Mouse (Mus musculus): ENCODE measurements around the gene Tmem39b. TPM values are rescaled to one million over a fixed set of nuclear protein-coding genes. Genes with fewer than 3 reads are reported as not detected.

Tmem39b gene
- polyA plus RNA-seq, 1 experiment from 2014 or later, result 23.3 TPM

DNA sequence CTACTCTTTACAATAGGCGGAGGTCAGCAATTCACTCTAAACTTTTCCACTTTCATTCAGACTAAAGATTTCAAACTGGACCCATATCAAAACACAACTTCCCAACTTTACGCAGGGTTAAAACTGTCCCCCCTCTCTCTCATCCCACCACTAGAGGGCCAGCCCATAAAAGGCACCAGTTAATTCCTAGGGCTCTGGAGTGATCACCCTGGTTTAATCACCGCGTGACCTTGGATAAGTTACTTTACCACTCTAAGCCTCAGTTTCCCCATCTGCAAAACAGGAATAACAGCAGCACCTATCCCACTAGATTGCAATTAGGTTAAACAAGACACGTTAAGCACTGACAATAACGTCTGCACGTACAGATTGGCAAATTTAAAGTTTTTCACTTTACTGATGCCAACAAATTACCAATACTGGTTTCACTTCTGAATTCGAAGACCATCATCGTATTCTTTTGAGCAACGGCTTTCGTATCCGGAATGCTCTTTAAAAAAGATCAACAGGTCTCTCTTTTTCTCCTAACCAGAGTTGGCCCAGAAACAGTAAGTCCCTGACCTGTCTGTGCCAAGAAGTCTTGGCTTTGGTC, 25.1 kb downstream of the Tmem39b start:
- ATAC-seq (ENCODE audit: low read depth), result no peak
- no peaks in the 10 kb centered on the region; the same call in 1 of the 2 replicates for H3K27me3 ChIP-seq (ENCODE audit: control insufficient read depth, insufficient read depth, low read length)

DNA sequence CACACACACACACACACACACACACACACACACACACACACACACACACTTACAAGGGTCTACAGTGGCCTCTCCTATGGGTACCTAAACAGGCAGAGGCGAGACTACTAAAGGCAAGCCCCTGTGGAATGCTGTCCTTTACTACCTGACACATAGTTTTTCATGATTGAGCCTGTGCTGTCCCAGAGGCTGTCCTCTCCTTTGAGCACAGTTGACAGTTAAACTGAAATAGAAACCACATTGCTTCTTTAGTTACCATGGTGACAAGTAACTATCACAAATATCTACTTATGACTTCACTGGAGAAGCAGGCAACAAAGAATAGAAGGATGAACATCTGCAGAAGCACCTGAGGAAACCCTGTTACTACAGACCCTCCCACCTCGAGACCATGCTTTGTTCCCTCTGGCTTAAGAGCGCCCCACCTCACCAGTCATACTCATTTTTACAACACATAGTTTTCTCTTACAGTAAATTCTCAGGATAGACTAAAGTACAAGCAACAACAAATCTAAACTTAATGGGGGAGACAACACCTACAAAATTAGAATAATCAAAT, 34.3 kb downstream of the Tmem39b start:
- H3K4me3 ChIP-seq (ENCODE audit: low read depth, low read length), result no peak overlapping the region
- ATAC-seq (ENCODE audit: low read depth), result no peak
- H3K4me2 ChIP-seq (ENCODE audit: low read depth, low read length), result no peak overlapping the region
- WGBS, result 79% methylated on average over 3 of the region's 3 CpGs
- H3K4me1 ChIP-seq (ENCODE audit: control insufficient read depth, insufficient read depth, low read length), result no peaks in the 10 kb centered on the region
- H3K9ac ChIP-seq (replicated peaks; ENCODE audit: low read depth, low read length), result no peak overlapping the region
- no peaks in the 10 kb centered on the region for H3K9me3 ChIP-seq (ENCODE audit: control insufficient read depth, low read length)
- H3K27me3 ChIP-seq (ENCODE audit: control insufficient read depth, insufficient read depth, low read length), result no peaks in the 10 kb centered on the region
- peaks cover 25% of the 10 kb centered on the region for H3K36me3 ChIP-seq (ENCODE audit: control insufficient read depth, insufficient read depth, low read length)
- no peak overlapping the region for H3K27ac ChIP-seq (ENCODE audit: low read depth, low read length)

More for the DNA sequence above, 25.1 kb downstream of the Tmem39b start:
- no peaks in the 10 kb centered on the region; the same call in 1 of the 2 replicates for H3K4me1 ChIP-seq (ENCODE audit: control insufficient read depth, insufficient read depth, low read length)
- H3K9me3 ChIP-seq (ENCODE audit: control insufficient read depth, low read length), result no peaks in the 10 kb centered on the region
- H3K9ac ChIP-seq (replicated peaks; ENCODE audit: low read depth, low read length), result peak overlapping the region; percentile 84
- H3K4me3 ChIP-seq (ENCODE audit: low read depth, low read length), result peak overlapping the region; percentile 99
- H3K4me2 ChIP-seq (ENCODE audit: low read depth, low read length), result peak overlapping the region; percentile 91
- H3K36me3 ChIP-seq (ENCODE audit: control insufficient read depth, insufficient read depth, low read length), result peaks cover 10% of the 10 kb centered on the region
- 8% methylated on average over 12 of the region's 12 CpGs for WGBS
- H3K27ac ChIP-seq (ENCODE audit: low read depth, low read length), result peak overlapping the region; percentile 90

DNA sequence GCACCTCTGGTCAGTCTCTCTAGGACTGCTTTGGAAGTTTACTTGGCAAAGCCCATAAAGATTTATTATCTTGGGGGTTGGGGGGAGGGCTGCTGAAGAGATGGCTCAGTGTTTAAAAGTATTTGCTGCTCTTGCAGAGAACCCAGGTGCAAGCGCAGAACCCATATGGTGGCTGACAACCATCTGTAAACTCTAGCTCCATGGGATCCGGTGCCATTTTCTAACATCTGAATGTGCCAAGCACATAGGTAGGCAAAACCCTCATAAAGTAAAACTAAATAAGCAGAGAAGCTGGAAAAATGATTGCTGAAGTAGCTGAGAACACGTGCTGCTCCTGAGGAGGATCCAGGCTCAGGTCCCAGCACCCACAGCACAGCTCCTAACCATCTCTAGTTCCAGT, 35.1 kb downstream of the Tmem39b start:
- H3K9me3 ChIP-seq (ENCODE audit: control insufficient read depth, low read length), result no peaks in the 10 kb centered on the region
- H3K27me3 ChIP-seq (ENCODE audit: control insufficient read depth, insufficient read depth, low read length), result no peaks in the 10 kb centered on the region
- H3K36me3 ChIP-seq (ENCODE audit: control insufficient read depth, insufficient read depth, low read length), result peaks cover 29% of the 10 kb centered on the region
- H3K4me3 ChIP-seq (ENCODE audit: low read depth, low read length), result no peak overlapping the region
- 84% methylated on average over 3 of the region's 3 CpGs for WGBS
- H3K4me2 ChIP-seq (ENCODE audit: low read depth, low read length), result no peak overlapping the region
- ATAC-seq (ENCODE audit: low read depth), result no peak
- no peaks in the 10 kb centered on the region for H3K4me1 ChIP-seq (ENCODE audit: control insufficient read depth, insufficient read depth, low read length)
- H3K9ac ChIP-seq (replicated peaks; ENCODE audit: low read depth, low read length), result no peak overlapping the region
- no peak overlapping the region for H3K27ac ChIP-seq (ENCODE audit: low read depth, low read length)

DNA sequence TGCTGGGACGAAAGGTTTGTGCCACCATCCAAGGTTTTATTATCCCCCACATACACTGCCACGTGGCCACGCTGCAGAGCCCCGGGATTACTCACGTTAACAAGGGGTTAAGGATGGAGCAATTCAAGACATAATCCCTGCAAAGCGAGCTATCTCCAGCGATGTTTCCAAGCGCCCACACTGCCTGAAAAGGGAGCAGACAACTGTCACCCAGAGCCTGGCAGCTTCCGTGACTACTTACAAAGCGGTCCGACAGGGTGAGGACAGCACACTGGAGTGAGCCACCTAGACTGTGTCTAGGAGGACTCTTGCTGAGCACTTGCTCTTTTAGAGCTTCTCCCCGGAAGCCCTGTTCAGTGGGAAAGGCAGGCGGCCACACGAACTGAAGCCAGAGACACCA, 41.9 kb downstream of the Tmem39b start:
- H3K36me3 ChIP-seq (ENCODE audit: control insufficient read depth, insufficient read depth, low read length), result peaks cover 80% of the 10 kb centered on the region
- 94% methylated on average over 14 of the region's 14 CpGs for WGBS
- H3K27ac ChIP-seq (ENCODE audit: low read depth, low read length), result no peak overlapping the region
- H3K4me2 ChIP-seq (ENCODE audit: low read depth, low read length), result no peak overlapping the region
- no peak for ATAC-seq (ENCODE audit: low read depth)
- no peaks in the 10 kb centered on the region for H3K4me1 ChIP-seq (ENCODE audit: control insufficient read depth, insufficient read depth, low read length)
- H3K4me3 ChIP-seq (ENCODE audit: low read depth, low read length), result no peak overlapping the region
- H3K9ac ChIP-seq (replicated peaks; ENCODE audit: low read depth, low read length), result no peak overlapping the region
- H3K9me3 ChIP-seq (ENCODE audit: control insufficient read depth, low read length), result no peaks in the 10 kb centered on the region
- no peaks in the 10 kb centered on the region for H3K27me3 ChIP-seq (ENCODE audit: control insufficient read depth, insufficient read depth, low read length)

DNA sequence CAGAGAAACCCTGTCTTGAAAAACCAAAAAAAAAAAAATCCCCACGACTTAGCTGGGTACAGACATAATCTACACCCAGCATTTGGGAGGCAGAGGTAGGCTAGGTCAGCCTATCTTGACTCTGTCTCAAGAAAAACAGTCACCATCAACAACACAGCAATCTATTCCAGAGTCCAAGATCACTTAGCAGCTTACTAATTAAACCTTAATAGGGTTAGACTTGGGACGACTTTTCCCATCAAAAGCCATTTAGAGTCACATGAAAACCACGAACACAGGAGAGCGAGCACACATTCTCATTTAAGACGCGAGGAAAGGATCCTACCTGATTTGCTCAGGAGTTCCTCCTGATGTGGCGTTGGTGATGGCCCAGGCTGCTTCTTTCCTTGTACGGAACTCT, 46.3 kb downstream of the Tmem39b start:
- WGBS, result 93% methylated on average over 8 of the region's 8 CpGs
- Histone ChIP-seq H3K36me3 (ENCODE audit: control insufficient read depth, insufficient read depth, low read length) (peaks cover 76% of the 10 kb centered on the region), H3K9me3 (ENCODE audit: control insufficient read depth, low read length) (no peaks in the 10 kb centered on the region), H3K4me1 (ENCODE audit: control insufficient read depth, insufficient read depth, low read length) (no peaks in the 10 kb centered on the region), H3K4me3 (ENCODE audit: low read depth, low read length) (no peak overlapping the region), H3K27me3 (ENCODE audit: control insufficient read depth, insufficient read depth, low read length) (no peaks in the 10 kb centered on the region), H3K4me2 (ENCODE audit: low read depth, low read length) (no peak overlapping the region), H3K27ac (ENCODE audit: low read depth, low read length) (no peak overlapping the region), H3K9ac (replicated peaks; ENCODE audit: low read depth, low read length) (no peak overlapping the region)
- ATAC-seq (ENCODE audit: low read depth), result no peak

DNA sequence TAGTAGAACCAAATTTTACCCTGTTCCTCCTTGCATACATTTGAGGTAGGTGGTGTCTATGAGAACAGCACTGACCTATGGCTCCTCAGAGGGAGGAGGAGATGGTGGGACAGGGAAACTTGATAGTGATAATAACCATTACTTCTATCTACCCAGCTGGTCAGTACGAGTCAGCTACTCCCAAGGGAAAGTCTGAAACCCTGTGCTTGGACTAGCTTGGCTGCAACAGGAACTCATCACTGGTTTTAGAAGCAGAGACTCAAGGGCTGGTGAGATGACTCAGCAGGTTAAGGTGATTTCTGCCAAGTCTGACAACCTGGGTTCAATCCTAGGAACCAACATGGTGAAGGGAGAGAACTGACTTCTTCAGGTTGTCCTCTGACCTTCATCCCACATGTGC, 48.0 kb downstream of the Tmem39b start:
- H3K9me3 ChIP-seq (ENCODE audit: control insufficient read depth, low read length), result no peaks in the 10 kb centered on the region
- peaks cover 71% of the 10 kb centered on the region for H3K36me3 ChIP-seq (ENCODE audit: control insufficient read depth, insufficient read depth, low read length)
- no peak overlapping the region for H3K9ac ChIP-seq (replicated peaks; ENCODE audit: low read depth, low read length)
- H3K4me2 ChIP-seq (ENCODE audit: low read depth, low read length), result no peak overlapping the region
- no peaks in the 10 kb centered on the region for H3K27me3 ChIP-seq (ENCODE audit: control insufficient read depth, insufficient read depth, low read length)
- no peak for ATAC-seq (ENCODE audit: low read depth)
- 96% methylated on average over 1 of the region's 1 CpGs for WGBS
- no peaks in the 10 kb centered on the region for H3K4me1 ChIP-seq (ENCODE audit: control insufficient read depth, insufficient read depth, low read length)
- H3K4me3 ChIP-seq (ENCODE audit: low read depth, low read length), result no peak overlapping the region
- H3K27ac ChIP-seq (ENCODE audit: low read depth, low read length), result no peak overlapping the region

DNA sequence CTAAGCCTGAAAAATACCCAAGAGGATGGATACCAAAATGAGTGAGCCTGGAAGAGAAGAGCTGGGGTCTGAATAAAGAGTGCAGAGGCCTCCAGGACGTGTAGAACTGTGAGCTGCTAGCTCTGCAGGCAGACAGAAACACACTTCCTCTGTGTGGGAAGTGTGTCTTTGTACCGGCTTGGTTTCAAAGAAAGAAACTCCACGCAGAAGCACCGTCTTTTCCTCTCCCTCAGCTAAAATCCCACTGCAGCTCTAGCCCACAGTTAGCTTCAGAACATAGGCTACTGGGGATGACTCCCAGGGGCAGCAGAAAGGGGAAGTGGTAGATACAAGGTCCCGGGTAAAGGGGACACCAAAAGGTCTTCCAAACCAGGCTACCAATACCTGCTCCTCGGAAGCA, 51.4 kb downstream of the Tmem39b start:
- peaks cover 42% of the 10 kb centered on the region for H3K36me3 ChIP-seq (ENCODE audit: control insufficient read depth, insufficient read depth, low read length)
- WGBS, result 94% methylated on average over 6 of the region's 6 CpGs
- H3K27me3 ChIP-seq (ENCODE audit: control insufficient read depth, insufficient read depth, low read length), result no peaks in the 10 kb centered on the region
- no peaks in the 10 kb centered on the region; the same call in 1 of the 2 replicates for H3K4me1 ChIP-seq (ENCODE audit: control insufficient read depth, insufficient read depth, low read length)
- no peak overlapping the region for H3K9ac ChIP-seq (replicated peaks; ENCODE audit: low read depth, low read length)
- H3K27ac ChIP-seq (ENCODE audit: low read depth, low read length), result no peak overlapping the region
- ATAC-seq (ENCODE audit: low read depth), result no peak
- H3K9me3 ChIP-seq (ENCODE audit: control insufficient read depth, low read length), result no peaks in the 10 kb centered on the region
- no peak overlapping the region for H3K4me2 ChIP-seq (ENCODE audit: low read depth, low read length)
- H3K4me3 ChIP-seq (ENCODE audit: low read depth, low read length), result no peak overlapping the region

DNA sequence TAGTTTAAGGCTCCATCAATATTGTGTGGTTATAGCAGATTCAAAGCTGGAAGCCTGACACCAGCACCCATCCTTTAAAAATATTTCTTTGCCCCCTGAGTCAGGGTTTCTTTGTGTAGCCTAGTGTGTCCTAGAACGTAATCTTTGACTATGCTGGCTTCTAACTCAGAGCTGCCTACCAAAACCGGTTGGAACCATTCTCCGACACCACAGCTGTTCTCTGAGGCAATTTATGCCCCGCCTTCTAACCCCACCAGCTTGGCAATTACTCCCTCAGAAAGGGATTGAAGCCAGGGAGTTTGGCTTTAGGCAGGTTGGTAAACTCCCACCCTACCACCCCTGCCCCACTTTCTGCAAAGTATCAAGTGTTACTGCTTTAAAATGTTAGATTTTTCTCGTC, 54.9 kb downstream of the Tmem39b start:
- WGBS, result 46% methylated on average over 5 of the region's 5 CpGs
- Histone ChIP-seq H3K4me1 (ENCODE audit: control insufficient read depth, insufficient read depth, low read length) (peaks cover 13% of the 10 kb centered on the region), H3K9ac (replicated peaks; ENCODE audit: low read depth, low read length) (no peak overlapping the region), H3K27ac (ENCODE audit: low read depth, low read length) (no peak overlapping the region), H3K27me3 (ENCODE audit: control insufficient read depth, insufficient read depth, low read length) (no peaks in the 10 kb centered on the region), H3K4me2 (ENCODE audit: low read depth, low read length) (peak overlapping the region; percentile 30; the same call in 1 of the 2 replicates), H3K4me3 (ENCODE audit: low read depth, low read length) (no peak overlapping the region), H3K9me3 (ENCODE audit: control insufficient read depth, low read length) (no peaks in the 10 kb centered on the region), H3K36me3 (ENCODE audit: control insufficient read depth, insufficient read depth, low read length) (peaks cover 26% of the 10 kb centered on the region)
- no peak for ATAC-seq (ENCODE audit: low read depth)

DNA sequence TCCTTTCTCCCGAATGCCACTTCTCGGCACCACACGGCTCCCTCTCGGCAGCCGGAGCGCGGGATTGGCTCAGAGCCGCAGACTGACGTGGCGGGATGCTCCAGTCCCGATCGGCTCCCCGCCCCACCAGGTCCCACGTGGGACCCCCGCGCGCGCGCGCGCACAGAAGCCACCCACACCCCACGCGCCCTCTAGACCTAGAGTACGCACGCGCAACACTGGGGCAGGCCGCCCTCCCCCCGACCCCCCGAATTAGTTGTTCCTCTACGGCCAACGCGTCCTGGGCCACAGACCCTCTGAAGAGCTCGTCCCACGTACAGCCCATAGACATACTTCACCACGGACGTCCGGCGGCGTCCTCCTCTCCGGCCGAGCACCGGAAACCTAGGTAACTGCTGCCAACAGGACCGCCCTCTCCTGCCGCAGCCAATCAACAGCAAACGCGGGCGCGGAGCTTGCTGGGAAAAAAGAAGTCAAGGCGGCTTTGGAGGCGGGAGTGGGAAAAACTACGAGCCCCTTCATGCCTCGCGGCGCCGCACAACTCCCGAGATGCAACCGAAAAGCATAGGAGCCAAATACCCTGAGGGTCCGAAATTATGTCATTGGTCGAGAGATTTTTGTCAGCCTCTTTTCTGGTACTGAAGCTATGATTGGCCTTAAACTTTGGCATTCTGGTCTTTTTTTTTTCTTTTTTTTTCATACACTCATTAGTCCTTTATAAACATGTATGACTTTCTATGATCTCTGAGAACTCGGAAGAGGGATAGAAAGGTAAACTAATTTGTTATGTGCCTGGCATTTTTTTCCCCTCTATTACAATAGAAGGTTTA, 55.8 kb downstream of the Tmem39b start, which contains the start of gene Txlna:
Gene Txlna, minus strand, starts transcription at position 428 of the 830 bp plus-strand sequence.
- Histone ChIP-seq H3K4me3 (ENCODE audit: low read depth, low read length) (peak within 1 kb of the TSS; percentile 47), H3K36me3 (ENCODE audit: control insufficient read depth, insufficient read depth, low read length) (peaks cover 28% of the 10 kb centered on the region), H3K27me3 (ENCODE audit: control insufficient read depth, insufficient read depth, low read length) (no peaks in the 10 kb centered on the region), H3K27ac (ENCODE audit: low read depth, low read length) (peak within 1 kb of the TSS; percentile 90), H3K4me1 (ENCODE audit: control insufficient read depth, insufficient read depth, low read length) (peaks cover 13% of the 10 kb centered on the region), H3K9ac (replicated peaks; ENCODE audit: low read depth, low read length) (peak within 1 kb of the TSS; percentile 65), H3K9me3 (ENCODE audit: control insufficient read depth, low read length) (no peaks in the 10 kb centered on the region), H3K4me2 (ENCODE audit: low read depth, low read length) (peak within 1 kb of the TSS; percentile 89)
- ATAC-seq (ENCODE audit: low read depth), result peak; percentile 97
- under 1% methylated on average over 45 of the region's 60 CpGs for WGBS
